ENCODE assay signal across 21 mouse cellular contexts in the genomic region with DNA sequence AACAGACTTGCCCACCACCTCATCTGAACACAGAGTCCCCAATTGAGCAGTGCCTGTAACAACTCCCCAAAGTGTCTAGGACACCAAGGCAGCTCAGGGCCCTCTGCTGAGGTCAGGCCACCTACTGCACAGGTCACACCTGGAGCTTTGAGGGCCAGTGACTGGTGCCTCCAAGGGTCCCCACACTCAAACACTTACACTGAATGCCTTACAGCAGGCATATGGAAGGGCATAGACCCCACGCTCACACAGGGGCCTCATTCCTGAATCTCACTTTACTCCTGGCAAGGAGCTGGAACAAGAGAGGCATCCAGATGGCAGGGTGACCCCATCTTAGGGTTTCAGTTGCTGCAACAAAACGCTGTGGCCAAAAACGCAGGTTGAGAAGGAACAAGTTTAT. TPM values are rescaled to one million over a fixed set of nuclear protein-coding genes. Genes with fewer than 3 reads are reported as not detected.
DNase-seq lines count a peak whose midpoint lies in the region; ATAC-seq lines count a peak whose summit lies in the region.
"Had no signal": no experiment of that assay in that cellular context is flagged by ENCODE, and none has a peak within 500 bp of the region (broad histone marks: within the 10 kb centered on the region; RNA-seq: fewer than 3 reads in every experiment).

No protein-coding gene starts in this region.

- peaks cover 100% of the 10 kb centered on the region for H3K4me1 ChIP-seq in megakaryocyte, embryonic 14.5 days
- H3K4me1 ChIP-seq: embryonic facial prominence, embryonic 13.5 days; hindbrain, embryonic 12.5 days; midbrain, embryonic 15.5 days had no signal

- peak; percentile 0 for DNase-seq in CD4-positive, CD25-positive, alpha-beta regulatory T cell, adult 2 months (ENCODE audit: low read depth, low spot score)
- DNase-seq in kidney, adult 18-20 months = peak; percentile 0
- no peak for DNase-seq in kidney, adult 11 months
- peak; percentile 10 for DNase-seq in urinary bladder, adult 2 months (ENCODE audit: low spot score)
- no peak for DNase-seq in urinary bladder, postnatal 10 days (ENCODE audit: low spot score)
- DNase-seq: cerebellum, adult 2 months; gastrocnemius, adult 2 months; heart, postnatal 14 days; kidney, postnatal 10 days; right cerebral cortex, postnatal 25 days; spleen, adult 18-20 months; thymus, postnatal 25 days had no signal

- no peak for ATAC-seq in CD4-positive, CD25-positive, alpha-beta regulatory T cell, adult 4 months
- ATAC-seq in megakaryocyte, adult 5-6 weeks (ENCODE audit: poor library complexity, severe bottlenecking) = no peak
- ATAC-seq: forebrain, embryonic 14.5 days; midbrain, embryonic 15.5 days had no signal

- peaks cover 78% of the 10 kb centered on the region for H3K36me3 ChIP-seq in megakaryocyte, embryonic 14.5 days (replicated peaks; ENCODE audit: low read length)

- peak overlapping the region; percentile 64 for H3K4me3 ChIP-seq in megakaryocyte, embryonic 14.5 days (replicated peaks)
- H3K4me3 ChIP-seq: embryonic facial prominence, embryonic 13.5 days; erythroblast, embryonic 14.5 days; gastrocnemius, adult 2 months; hindbrain, embryonic 12.5 days; midbrain, embryonic 15.5 days had no signal

- H3K9me3 ChIP-seq in megakaryocyte, embryonic 14.5 days = no peaks in the 10 kb centered on the region; the same call in 1 of the 2 replicates
- H3K9me3 ChIP-seq: embryonic facial prominence, embryonic 13.5 days; hindbrain, embryonic 12.5 days; midbrain, embryonic 15.5 days had no signal

- H3K27me3 ChIP-seq in megakaryocyte, embryonic 14.5 days (replicated peaks) = no peaks in the 10 kb centered on the region
- H3K27me3 ChIP-seq: embryonic facial prominence, embryonic 13.5 days; hindbrain, embryonic 12.5 days; midbrain, embryonic 15.5 days had no signal

RNA-seq across cellular contexts. Expression of a gene that starts 1.5 kb away (rescaled TPM):
- 10 to 100 TPM in 1 of 2 experiments, 1 to 10 TPM in 1; 6.1 to 10.2 TPM for polyA plus RNA-seq in CD4-positive, CD25-positive, alpha-beta regulatory T cell, adult 4 months (2017; shearing (Covaris generic))
- polyA plus RNA-seq in megakaryocyte, embryonic 14.5 days (2012; ENCODE audit: insufficient read depth, low replicate concordance) = 116 and 408 TPM in 2 replicates
- total RNA-seq in megakaryocyte, adult 5-6 weeks (2015) = 0.11 and 0.32 TPM in 2 replicates
- total RNA-seq in megakaryocyte, adult 5-6 weeks (2017) = 0.07 and 0.08 TPM in 2 replicates
- 1.0 and 1.2 TPM in 2 replicates for polyA plus RNA-seq in urinary bladder, adult 2 months (2012; rRNA removed)
- total RNA-seq: left cerebral cortex, postnatal 14 days had no signal

RNA-seq across cellular contexts. Expression of a gene that starts 37.1 kb away (rescaled TPM):
- 100 to 1,000 TPM in 1 of 2 experiments, 10 to 100 TPM in 1; 75.3 to 102 TPM for polyA plus RNA-seq in CD4-positive, CD25-positive, alpha-beta regulatory T cell, adult 4 months (2017; shearing (Covaris generic))
- 104 and 124 TPM in 2 replicates for polyA plus RNA-seq in megakaryocyte, embryonic 14.5 days (2012; ENCODE audit: insufficient read depth, low replicate concordance)
- total RNA-seq in megakaryocyte, adult 5-6 weeks (2015) = 93.7 and 101 TPM in 2 replicates
- 84.6 and 102 TPM in 2 replicates for total RNA-seq in megakaryocyte, adult 5-6 weeks (2017)
- 122 and 134 TPM in 2 replicates for polyA plus RNA-seq in urinary bladder, adult 2 months (2012; rRNA removed)

Comparison
In these comparisons a context has a peak if more than half of its experiments do, and no peak if none do; other contexts are left out.
1. DNase-seq: peak in CD4-positive, CD25-positive, alpha-beta regulatory T cell, adult 2 months (single experiment), kidney, adult 18-20 months (single experiment) and urinary bladder, adult 2 months (single experiment); none in kidney, adult 11 months (single experiment) and urinary bladder, postnatal 10 days (single experiment).
2. RNA of a gene that starts 1.5 kb away (polyA plus RNA-seq): 116 to 408 TPM in megakaryocyte, embryonic 14.5 days; 6.1 to 10.2 TPM in CD4-positive, CD25-positive, alpha-beta regulatory T cell, adult 4 months and 1.0 to 1.2 TPM in urinary bladder, adult 2 months; every median in the first group is over 10 times any median in the second.